In genomic region chr6:38938421-38938820, GRCm38 (mm10) we compare ENCODE assay signal across 15 mouse cellular contexts.
DNase-seq lines count a peak whose midpoint lies in the region; ATAC-seq lines count a peak whose summit lies in the region.
"Had no signal": no experiment of that assay in that cellular context is flagged by ENCODE, and none has a peak within 500 bp of the region (broad histone marks: within the 10 kb centered on the region; RNA-seq: fewer than 3 reads in every experiment).

No protein-coding gene starts in this region.

- no peak overlapping the region for H3K4me3 ChIP-seq in heart, embryonic 10.5 days
- no peak overlapping the region for H3K4me3 ChIP-seq in midbrain, embryonic 10.5 days
- H3K4me3 ChIP-seq: embryonic facial prominence, embryonic 12.5 days; heart, embryonic 15.5 days; intestine, embryonic 15.5 days; limb, embryonic 15.5 days; stomach, embryonic 15.5 days had no signal

- DNase-seq in heart, embryonic 10.5 days (ENCODE audit: low spot score): no peak
- DNase-seq in heart, adult 8-10 months (ENCODE audit: low spot score): no peak
- peak; percentile 51 for DNase-seq in A20 (ENCODE audit: low read depth, low spot score)
- peak; percentile 59 for DNase-seq in lung, postnatal 36 days
- DNase-seq in midbrain, embryonic 10.5 days (ENCODE audit: low spot score): no peak
- no peak for DNase-seq in cerebellum, adult 11-12 months
- DNase-seq in gastrocnemius, adult 8-10 months (ENCODE audit: low spot score in 2 of 2): no peak
- DNase-seq: layer of hippocampus, postnatal 36 days had no signal

- no peaks in the 10 kb centered on the region for H3K27me3 ChIP-seq in heart, embryonic 10.5 days (ENCODE audit: insufficient read depth, poor library complexity, severe bottlenecking)
- no peaks in the 10 kb centered on the region for H3K27me3 ChIP-seq in midbrain, embryonic 10.5 days (ENCODE audit: low read depth, poor library complexity, severe bottlenecking)
- H3K27me3 ChIP-seq: embryonic facial prominence, embryonic 12.5 days; heart, embryonic 15.5 days; intestine, embryonic 15.5 days; limb, embryonic 15.5 days; stomach, embryonic 15.5 days had no signal

- H3K9me3 ChIP-seq in heart, embryonic 10.5 days: no peaks in the 10 kb centered on the region
- no peaks in the 10 kb centered on the region for H3K9me3 ChIP-seq in midbrain, embryonic 10.5 days (replicated peaks)
- H3K9me3 ChIP-seq: heart, embryonic 15.5 days; limb, embryonic 15.5 days; stomach, embryonic 15.5 days had no signal

- WGBS in heart, embryonic 10.5 days: 42% methylated on average over 6 of the region's 6 CpGs
- WGBS in midbrain, embryonic 10.5 days: 82% methylated on average over 6 of the region's 6 CpGs

- peaks cover 30% of the 10 kb centered on the region for H3K4me1 ChIP-seq in heart, embryonic 10.5 days
- H3K4me1 ChIP-seq in midbrain, embryonic 10.5 days: no peaks in the 10 kb centered on the region
- H3K4me1 ChIP-seq: embryonic facial prominence, embryonic 12.5 days; intestine, embryonic 15.5 days; limb, embryonic 15.5 days; stomach, embryonic 15.5 days had no signal

- peak; percentile 68 for ATAC-seq in common myeloid progenitor, adult 5-6 weeks (replicated peaks; ENCODE audit: low read depth, poor library complexity, severe bottlenecking)
- ATAC-seq: forebrain, embryonic 16.5 days; intestine, embryonic 15.5 days had no signal

- peak overlapping the region; percentile 72 for H3K27ac ChIP-seq in heart, embryonic 10.5 days
- H3K27ac ChIP-seq in midbrain, embryonic 10.5 days (replicated peaks): no peak overlapping the region
- H3K27ac ChIP-seq: embryonic facial prominence, embryonic 12.5 days; heart, embryonic 15.5 days; intestine, embryonic 15.5 days; limb, embryonic 15.5 days; stomach, embryonic 15.5 days had no signal

- 0 out of 2 replicates have a peak, but pooled peaks cover 3% of the 10 kb centered on the region for H3K36me3 ChIP-seq in heart, embryonic 10.5 days
- no peaks in the 10 kb centered on the region for H3K36me3 ChIP-seq in midbrain, embryonic 10.5 days
- H3K36me3 ChIP-seq: embryonic facial prominence, embryonic 12.5 days; heart, embryonic 15.5 days; intestine, embryonic 15.5 days; limb, embryonic 15.5 days; stomach, embryonic 15.5 days had no signal

Comparison
In these comparisons a context has a peak if more than half of its experiments do, and no peak if none do; other contexts are left out.
1. DNase-seq: peak in A20 (single experiment) and lung, postnatal 36 days (single experiment); none in heart, embryonic 10.5 days (single experiment), heart, adult 8-10 months (single experiment), midbrain, embryonic 10.5 days (single experiment), cerebellum, adult 11-12 months (single experiment) and gastrocnemius, adult 8-10 months (0 of 2).